Mouse (Mus musculus): ENCODE measurements around the gene Kctd3. TPM values are rescaled to one million over a fixed set of nuclear protein-coding genes. Genes with fewer than 3 reads are reported as not detected.

Gene Kctd3
- total RNA-seq, 2 experiments from 2014 or later: 26.3 to 26.9 TPM

GRCm38 (mm10) chr1:189012846-189013586 is 5.4 kb upstream of the Kctd3 start:
- no peak for DNase-seq (ENCODE audit: low spot score in 2 of 2)

GRCm38 (mm10) chr1:189010671-189011070 is 3.0 kb upstream of the Kctd3 start:
- DNase-seq (ENCODE audit: low spot score in 2 of 2): no peak

- no peak for DNase-seq (ENCODE audit: low spot score in 2 of 2)
These were observed 311 bp upstream of the Kctd3 start for GRCm38 (mm10) chr1:189007980-189008324.

- DNase-seq (ENCODE audit: low spot score in 2 of 2): no peak
These were observed 815 bp downstream of the Kctd3 start for GRCm38 (mm10) chr1:189006826-189007225.

GRCm38 (mm10) chr1:189006267-189006666 is 1.4 kb downstream of the Kctd3 start:
- DNase-seq (ENCODE audit: low spot score in 2 of 2): no peak

GRCm38 (mm10) chr1:189004774-189005173 is 2.9 kb downstream of the Kctd3 start:
- DNase-seq (ENCODE audit: low spot score in 2 of 2): no peak

GRCm38 (mm10) chr1:189001815-189002214 is 5.8 kb downstream of the Kctd3 start:
- DNase-seq (ENCODE audit: low spot score in 2 of 2): no peak

- DNase-seq (ENCODE audit: low spot score in 2 of 2): no peak
These were observed 7.7 kb downstream of the Kctd3 start for GRCm38 (mm10) chr1:188999981-189000380.

GRCm38 (mm10) chr1:188997921-188998320 is 9.7 kb downstream of the Kctd3 start:
- no peak for DNase-seq (ENCODE audit: low spot score in 2 of 2)

- DNase-seq (ENCODE audit: low spot score in 2 of 2): peak in 1 of 2 experiments; percentile 22
These were observed 14.4 kb downstream of the Kctd3 start for GRCm38 (mm10) chr1:188993218-188993617.

- DNase-seq (ENCODE audit: low spot score in 2 of 2): peak; percentile 41 to 49
These were observed 27.6 kb downstream of the Kctd3 start for GRCm38 (mm10) chr1:188980050-188980449.

GRCm38 (mm10) chr1:188973926-188974325 is 33.7 kb downstream of the Kctd3 start:
- DNase-seq (ENCODE audit: low spot score in 2 of 2): no peak

- DNase-seq (ENCODE audit: low spot score in 2 of 2): no peak
These were observed 34.6 kb downstream of the Kctd3 start for GRCm38 (mm10) chr1:188973078-188973477.

- no peak for DNase-seq (ENCODE audit: low spot score in 2 of 2)
These were observed 55.1 kb downstream of the Kctd3 start for GRCm38 (mm10) chr1:188952501-188952900.

GRCm38 (mm10) chr1:188951091-188951490 is 56.5 kb downstream of the Kctd3 start:
- no peak for DNase-seq (ENCODE audit: low spot score in 2 of 2)

GRCm38 (mm10) chr1:188948276-188948675 is 59.4 kb downstream of the Kctd3 start:
- no peak for DNase-seq (ENCODE audit: low spot score in 2 of 2)

- DNase-seq (ENCODE audit: low spot score in 2 of 2): peak in 1 of 2 experiments; percentile 26
These were observed 59.8 kb downstream of the Kctd3 start for GRCm38 (mm10) chr1:188947794-188948193.

- no peak for DNase-seq (ENCODE audit: low spot score in 2 of 2)
These were observed 60.8 kb downstream of the Kctd3 start for GRCm38 (mm10) chr1:188946849-188947248.

- no peak for DNase-seq (ENCODE audit: low spot score in 2 of 2)
These were observed 62.3 kb downstream of the Kctd3 start for GRCm38 (mm10) chr1:188945326-188945725.

- no peak for DNase-seq (ENCODE audit: low spot score in 2 of 2)
These were observed 70.3 kb downstream of the Kctd3 start for GRCm38 (mm10) chr1:188937246-188937780.

All from adrenal gland, adult 18-20 months (tissue).